Mouse (Mus musculus): Measurements from ENCODE around the gene Spag17. TPM values are rescaled to one million over a fixed set of nuclear protein-coding genes. Genes with fewer than 3 reads are reported as not detected.
"Not testable (repeated sequence)": the region's sequence is repeated elsewhere in the genome, so short reads cannot be mapped to it uniquely, and the experiment has no call there.

Gene Spag17
- 0.22 and 0.25 TPM in 2 replicates for polyA plus RNA-seq (2015; fragmentation: Nextera tagmentation; extraction: Ambion mirVana)

DNA sequence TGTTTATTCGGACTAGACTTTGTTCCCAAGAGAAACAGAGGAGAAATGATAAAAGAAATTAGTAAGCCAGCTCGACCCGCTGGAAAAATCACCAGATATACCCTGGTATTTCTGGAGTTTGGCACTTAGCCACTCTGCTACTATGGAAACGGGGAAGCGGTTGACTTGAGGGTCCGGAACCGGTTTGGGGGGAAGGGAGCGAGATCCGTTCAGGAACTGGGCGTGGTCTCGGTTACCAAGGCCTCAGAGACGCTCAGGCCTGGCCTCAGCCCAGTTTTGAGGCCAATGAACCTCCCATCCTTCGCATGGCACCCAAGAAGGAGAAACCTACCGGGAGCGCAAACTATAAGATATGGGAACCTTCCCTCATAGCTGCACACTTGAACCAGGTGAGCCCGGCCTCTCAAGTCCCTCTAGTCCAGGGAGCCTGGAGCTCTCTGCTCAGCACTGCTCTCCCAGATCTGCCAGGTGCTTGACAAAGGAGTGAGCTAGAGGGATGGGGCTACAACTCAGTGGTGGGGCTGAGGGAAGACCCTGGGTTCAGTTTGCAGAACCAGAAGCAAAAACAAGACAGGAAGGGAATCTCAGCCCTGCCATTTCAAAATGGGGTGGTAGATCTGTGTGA, at the start of gene Spag17:
TSS of gene Spag17 (plus strand) at position 220 of the 625 bp plus-strand sequence.
- H3K4me3 ChIP-seq = no peak within 1 kb of the TSS
- no peaks in the 10 kb centered on the region for H3K9me3 ChIP-seq
- H3K9ac ChIP-seq = no peak within 1 kb of the TSS
- H3K27ac ChIP-seq (replicated peaks) = no peak within 1 kb of the TSS
- H3K36me3 ChIP-seq = no peaks in the 10 kb centered on the region
- no peak for ATAC-seq (ENCODE audit: low read depth)
- H3K4me1 ChIP-seq (replicated peaks) = no peaks in the 10 kb centered on the region
- WGBS = 46% methylated on average over 16 of the region's 16 CpGs
- no peak within 1 kb of the TSS for H3K4me2 ChIP-seq
- H3K27me3 ChIP-seq = no peaks in the 10 kb centered on the region

DNA sequence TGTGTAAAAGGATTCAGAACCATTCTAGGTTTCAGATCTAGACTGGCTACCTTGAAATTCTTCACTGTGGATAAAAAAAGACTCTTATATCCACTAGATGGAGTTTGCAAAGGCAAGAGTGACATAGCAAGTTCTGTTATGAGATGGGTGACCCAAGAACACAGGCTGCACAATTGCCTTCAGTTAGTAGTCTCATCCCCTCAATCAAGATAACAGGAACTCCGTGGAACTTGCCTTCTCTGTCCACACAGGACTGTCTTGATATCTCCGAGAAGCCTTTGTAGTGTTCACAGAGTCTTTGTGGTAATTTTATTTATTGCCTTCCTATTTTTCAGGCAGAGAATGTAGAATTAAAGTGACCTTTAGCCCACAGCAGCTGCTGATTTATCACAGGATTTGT, 42.9 kb upstream of the Spag17 start:
- no peaks in the 10 kb centered on the region for H3K9me3 ChIP-seq
- H3K4me1 ChIP-seq (replicated peaks) = 0 out of 2 replicates have a peak, but pooled peaks cover 3% of the 10 kb centered on the region
- H3K36me3 ChIP-seq = no peaks in the 10 kb centered on the region
- H3K4me2 ChIP-seq = no peak overlapping the region
- ATAC-seq (ENCODE audit: low read depth) = no peak
- H3K27ac ChIP-seq (replicated peaks) = no peak overlapping the region
- H3K4me3 ChIP-seq = no peak overlapping the region
- WGBS = 28% methylated on average over 2 of the region's 2 CpGs
- no peaks in the 10 kb centered on the region for H3K27me3 ChIP-seq
- no peak overlapping the region for H3K9ac ChIP-seq

DNA sequence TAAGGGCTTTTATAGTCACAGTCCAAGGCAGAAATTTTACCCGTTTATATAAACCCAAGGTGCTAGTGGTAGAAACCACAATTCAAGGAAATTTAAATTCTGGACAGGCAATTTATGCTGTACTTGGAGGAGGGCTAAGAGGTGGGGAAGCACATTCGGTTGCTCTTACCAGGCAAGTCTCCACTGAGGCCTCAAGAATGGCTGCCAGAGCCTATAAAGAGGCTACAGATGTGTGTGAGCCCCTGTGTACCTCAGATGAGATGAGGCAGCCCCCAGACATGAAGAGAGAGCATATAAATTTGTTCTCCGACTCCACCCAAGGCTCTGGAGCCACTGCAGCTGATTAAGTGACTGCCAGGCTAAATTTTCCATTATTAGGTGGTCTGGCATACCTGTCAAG, 42.4 kb upstream of the Spag17 start:
- no peak for ATAC-seq (ENCODE audit: low read depth)
- Histone ChIP-seq H3K36me3 (no peaks in the 10 kb centered on the region), H3K9ac (no peak overlapping the region), H3K9me3 (no peaks in the 10 kb centered on the region), H3K4me3 (no peak overlapping the region), H3K4me2 (no peak overlapping the region), H3K4me1 (replicated peaks) (0 out of 2 replicates have a peak, but pooled peaks cover 3% of the 10 kb centered on the region), H3K27me3 (no peaks in the 10 kb centered on the region), H3K27ac (replicated peaks) (no peak overlapping the region)
- WGBS = 66% methylated on average over 3 of the region's 3 CpGs

DNA sequence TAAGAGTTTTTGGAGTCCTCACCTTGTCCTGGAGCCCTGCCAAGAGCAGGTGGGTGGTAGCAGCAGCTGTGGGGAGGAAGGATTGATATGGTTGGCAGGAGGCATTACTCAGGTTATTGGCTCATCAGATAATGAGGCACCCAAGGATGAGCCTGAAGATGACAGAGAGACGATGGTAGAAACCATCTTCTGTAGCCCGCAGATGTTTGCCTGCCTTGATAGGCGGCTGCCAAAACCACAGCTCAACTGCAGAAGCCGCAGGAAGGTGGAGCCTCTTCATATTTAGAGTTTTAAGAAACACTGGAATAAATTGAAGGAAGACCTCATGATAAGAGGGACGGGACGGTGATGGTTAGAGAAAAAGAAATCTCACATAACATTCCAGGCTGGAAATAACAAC, 42.0 kb upstream of the Spag17 start:
- WGBS = 90% methylated on average over 6 of the region's 6 CpGs
- H3K4me2 ChIP-seq = no peak overlapping the region
- ATAC-seq (ENCODE audit: low read depth) = no peak

DNA sequence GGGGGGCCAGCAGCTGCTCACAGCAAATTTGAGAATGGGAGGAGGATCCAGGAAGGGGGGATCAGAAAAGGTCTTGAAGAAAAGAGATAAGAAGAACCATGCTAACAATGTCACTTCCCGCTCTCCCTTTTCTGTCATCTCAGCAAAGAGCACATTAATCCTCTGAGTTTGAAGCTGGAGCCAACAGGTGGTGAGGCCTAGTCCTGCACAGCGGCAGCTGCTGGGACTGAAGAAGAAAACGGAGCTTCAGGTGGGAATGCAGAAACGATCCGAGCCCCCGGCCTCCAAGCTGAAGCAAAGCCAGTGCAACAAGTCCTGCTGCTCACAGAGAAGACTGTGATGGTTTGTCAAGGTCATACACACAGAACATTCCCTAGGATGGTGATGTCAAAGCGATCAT, 34.3 kb upstream of the Spag17 start:
- H3K9ac ChIP-seq = no peak overlapping the region
- H3K27me3 ChIP-seq = no peaks in the 10 kb centered on the region
- WGBS = 84% methylated on average over 7 of the region's 7 CpGs
- no peaks in the 10 kb centered on the region for H3K36me3 ChIP-seq
- no peak overlapping the region for H3K4me2 ChIP-seq
- H3K27ac ChIP-seq (replicated peaks) = no peak overlapping the region
- no peak for ATAC-seq (ENCODE audit: low read depth)
- H3K9me3 ChIP-seq = no peaks in the 10 kb centered on the region
- no peak overlapping the region for H3K4me3 ChIP-seq
- H3K4me1 ChIP-seq (replicated peaks) = no peaks in the 10 kb centered on the region

More for the DNA sequence above, 42.0 kb upstream of the Spag17 start:
- no peaks in the 10 kb centered on the region for H3K9me3 ChIP-seq
- no peaks in the 10 kb centered on the region for H3K27me3 ChIP-seq
- H3K4me3 ChIP-seq = no peak overlapping the region
- 0 out of 2 replicates have a peak, but pooled peaks cover 3% of the 10 kb centered on the region for H3K4me1 ChIP-seq (replicated peaks)
- no peak overlapping the region for H3K27ac ChIP-seq (replicated peaks)
- H3K36me3 ChIP-seq = no peaks in the 10 kb centered on the region
- no peak overlapping the region for H3K9ac ChIP-seq

DNA sequence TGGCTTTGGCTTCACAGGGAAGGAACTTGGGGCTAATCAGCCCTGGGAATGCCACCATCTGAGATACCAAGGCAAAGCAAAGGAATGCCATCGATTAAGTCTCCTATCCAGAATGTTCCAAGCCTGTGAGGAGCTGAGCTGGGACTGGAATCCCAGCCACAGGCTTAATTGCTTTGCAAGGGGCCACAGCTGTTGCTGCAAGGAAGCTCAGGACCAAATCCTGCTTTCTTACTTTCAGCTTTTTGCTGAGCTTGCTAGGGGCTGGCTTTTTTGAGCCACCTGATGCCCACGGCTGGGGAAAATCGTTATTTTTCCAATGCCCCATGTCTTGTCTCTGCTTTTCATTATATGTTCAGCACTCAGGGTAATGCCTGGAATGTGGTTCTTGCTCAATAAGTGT, 30.6 kb upstream of the Spag17 start:
- Histone ChIP-seq H3K36me3 (no peaks in the 10 kb centered on the region), H3K27ac (replicated peaks) (no peak overlapping the region), H3K27me3 (no peaks in the 10 kb centered on the region), H3K9me3 (no peaks in the 10 kb centered on the region), H3K4me1 (replicated peaks) (no peaks in the 10 kb centered on the region), H3K4me3 (no peak overlapping the region), H3K4me2 (no peak overlapping the region), H3K9ac (no peak overlapping the region)
- ATAC-seq (ENCODE audit: low read depth) = no peak
- 79% methylated on average over 3 of the region's 3 CpGs for WGBS

DNA sequence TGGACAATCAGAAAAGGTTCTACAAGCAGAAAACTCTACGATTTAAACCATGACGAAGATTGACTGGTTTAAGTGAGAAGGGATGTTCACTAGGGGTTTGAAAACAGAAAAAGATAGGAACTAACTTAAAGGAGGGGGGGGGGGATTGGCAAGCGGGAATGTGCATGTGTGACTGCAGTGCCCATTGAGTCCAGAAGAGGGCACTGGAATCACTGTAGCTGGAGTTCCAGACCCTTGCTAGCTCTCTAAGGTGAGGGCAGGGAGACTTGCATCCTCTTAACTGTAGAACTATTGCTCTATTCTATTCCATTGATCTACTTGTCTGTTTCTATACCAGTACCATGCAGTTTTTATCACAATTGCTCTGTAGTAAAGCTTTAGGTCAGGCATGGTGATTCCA, 26.3 kb upstream of the Spag17 start:
- no peaks in the 10 kb centered on the region for H3K4me1 ChIP-seq (replicated peaks)
- no peak overlapping the region for H3K4me2 ChIP-seq
- WGBS = 63% methylated on average over 3 of the region's 3 CpGs
- no peak overlapping the region for H3K9ac ChIP-seq
- H3K27me3 ChIP-seq = no peaks in the 10 kb centered on the region
- no peak overlapping the region for H3K4me3 ChIP-seq
- H3K36me3 ChIP-seq = no peaks in the 10 kb centered on the region
- H3K9me3 ChIP-seq = no peaks in the 10 kb centered on the region
- ATAC-seq (ENCODE audit: low read depth) = no peak
- H3K27ac ChIP-seq (replicated peaks) = no peak overlapping the region

DNA sequence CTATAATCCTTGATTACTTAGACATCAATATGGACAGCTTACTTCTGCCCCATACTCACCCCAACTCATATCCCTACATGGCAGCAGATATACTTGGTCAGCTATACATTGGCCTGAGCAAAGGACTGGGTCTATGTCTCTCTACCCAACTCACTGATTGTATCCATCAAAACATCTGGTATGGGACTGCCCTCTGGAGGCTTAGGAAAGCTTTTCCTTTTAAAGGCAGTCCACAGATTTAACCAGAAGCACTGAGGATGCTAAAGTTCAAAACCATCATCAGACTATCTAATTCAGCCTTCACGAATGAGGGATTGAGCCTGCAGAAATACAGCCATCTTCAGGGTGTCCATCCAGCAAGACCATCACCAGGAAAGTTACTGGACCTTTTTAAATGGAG, 20.5 kb upstream of the Spag17 start:
- no peak overlapping the region for H3K27ac ChIP-seq (replicated peaks)
- H3K36me3 ChIP-seq = no peaks in the 10 kb centered on the region
- no peak overlapping the region for H3K4me3 ChIP-seq
- no peak overlapping the region for H3K4me2 ChIP-seq
- H3K27me3 ChIP-seq = no peaks in the 10 kb centered on the region
- no peaks in the 10 kb centered on the region for H3K9me3 ChIP-seq
- 80% methylated on average over 1 of the region's 1 CpGs for WGBS
- no peak overlapping the region for H3K9ac ChIP-seq
- H3K4me1 ChIP-seq (replicated peaks) = no peaks in the 10 kb centered on the region
- no peak for ATAC-seq (ENCODE audit: low read depth)

DNA sequence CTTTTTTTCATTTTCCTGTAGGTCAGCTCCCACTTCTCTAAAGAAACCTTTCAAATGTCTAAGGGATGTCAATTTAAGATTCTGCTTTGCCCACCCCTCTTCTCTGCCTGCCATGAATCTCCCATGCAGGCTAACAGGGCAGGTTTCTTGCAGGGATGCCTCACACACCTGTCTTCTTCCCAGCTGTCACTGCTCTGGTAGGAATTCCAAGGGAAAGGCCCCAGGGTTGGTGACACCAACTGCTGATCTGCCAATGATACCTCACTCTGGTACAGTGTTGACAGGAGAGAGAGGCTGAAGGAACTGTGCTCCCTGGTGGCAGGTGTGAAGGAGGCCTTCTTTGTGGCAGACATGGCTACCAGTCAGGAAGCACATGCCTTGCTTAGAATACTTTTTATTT, 10.1 kb upstream of the Spag17 start:
- no peaks in the 10 kb centered on the region for H3K9me3 ChIP-seq
- H3K36me3 ChIP-seq = no peaks in the 10 kb centered on the region
- no peak overlapping the region for H3K4me3 ChIP-seq
- H3K4me1 ChIP-seq (replicated peaks) = no peaks in the 10 kb centered on the region
- ATAC-seq (ENCODE audit: low read depth) = no peak
- H3K4me2 ChIP-seq = no peak overlapping the region
- no peak overlapping the region for H3K9ac ChIP-seq
- no peak overlapping the region for H3K27ac ChIP-seq (replicated peaks)
- H3K27me3 ChIP-seq = no peaks in the 10 kb centered on the region

DNA sequence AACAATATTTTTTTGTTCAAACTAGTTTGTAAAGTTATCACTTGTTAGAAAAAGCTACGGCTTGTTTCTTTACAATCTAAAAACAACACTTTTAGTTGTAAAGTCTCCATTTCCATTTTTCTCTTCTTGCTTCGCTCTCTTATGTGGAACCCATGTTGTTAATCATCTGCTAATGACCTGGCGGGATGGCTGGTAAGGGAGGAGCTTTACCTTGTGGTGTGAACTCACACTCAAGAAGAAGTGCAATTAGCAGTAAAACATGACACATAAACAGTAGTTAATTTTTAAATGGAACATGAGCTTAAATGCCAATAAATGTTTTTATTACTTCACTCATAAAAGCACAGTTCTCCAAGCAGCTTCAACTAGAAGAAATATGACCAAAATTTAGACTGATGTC, 3.7 kb upstream of the Spag17 start:
- ATAC-seq (ENCODE audit: low read depth) = no peak
- H3K4me3 ChIP-seq = no peak overlapping the region
- H3K9ac ChIP-seq = no peak overlapping the region
- no peak overlapping the region for H3K27ac ChIP-seq (replicated peaks)
- H3K27me3 ChIP-seq = no peaks in the 10 kb centered on the region
- H3K4me2 ChIP-seq = no peak overlapping the region
- 78% methylated on average over 3 of the region's 3 CpGs for WGBS
- no peaks in the 10 kb centered on the region for H3K9me3 ChIP-seq
- H3K36me3 ChIP-seq = no peaks in the 10 kb centered on the region
- H3K4me1 ChIP-seq (replicated peaks) = no peaks in the 10 kb centered on the region

DNA sequence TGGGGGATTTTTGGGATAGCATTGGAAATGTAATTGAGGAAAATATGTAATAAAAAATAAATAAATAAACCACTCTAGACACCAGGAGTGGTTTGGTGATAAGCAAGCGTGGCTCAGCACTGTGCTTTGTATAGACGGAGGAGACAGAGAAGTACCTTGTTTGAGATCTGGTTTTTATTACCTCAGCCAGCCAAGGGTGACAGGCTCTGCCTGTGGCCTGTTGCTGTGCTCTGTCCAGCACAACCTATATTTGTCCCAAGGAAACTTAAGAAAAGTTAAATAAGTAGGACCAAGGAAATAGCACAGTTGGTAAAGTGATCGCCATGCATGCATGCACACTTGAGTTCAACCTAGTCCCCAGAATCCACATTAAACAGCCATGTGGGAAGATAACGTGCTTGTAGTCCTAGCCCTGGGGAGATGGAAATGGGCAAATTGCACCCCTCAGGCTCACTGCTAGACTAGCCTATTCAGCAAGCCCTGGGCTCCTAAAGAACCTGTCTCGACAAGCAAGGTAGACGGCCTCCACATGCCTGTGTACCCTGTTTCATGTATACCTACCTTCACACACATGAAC, 1.1 kb upstream of the Spag17 start:
- WGBS = 91% methylated on average over 6 of the region's 6 CpGs
- no peak for ATAC-seq (ENCODE audit: low read depth)
- no peaks in the 10 kb centered on the region for H3K36me3 ChIP-seq
- no peaks in the 10 kb centered on the region for H3K4me1 ChIP-seq (replicated peaks)
- no peak overlapping the region for H3K4me2 ChIP-seq
- H3K9me3 ChIP-seq = no peaks in the 10 kb centered on the region
- no peak overlapping the region for H3K9ac ChIP-seq
- no peak overlapping the region for H3K4me3 ChIP-seq
- H3K27ac ChIP-seq (replicated peaks) = no peak overlapping the region
- no peaks in the 10 kb centered on the region for H3K27me3 ChIP-seq

DNA sequence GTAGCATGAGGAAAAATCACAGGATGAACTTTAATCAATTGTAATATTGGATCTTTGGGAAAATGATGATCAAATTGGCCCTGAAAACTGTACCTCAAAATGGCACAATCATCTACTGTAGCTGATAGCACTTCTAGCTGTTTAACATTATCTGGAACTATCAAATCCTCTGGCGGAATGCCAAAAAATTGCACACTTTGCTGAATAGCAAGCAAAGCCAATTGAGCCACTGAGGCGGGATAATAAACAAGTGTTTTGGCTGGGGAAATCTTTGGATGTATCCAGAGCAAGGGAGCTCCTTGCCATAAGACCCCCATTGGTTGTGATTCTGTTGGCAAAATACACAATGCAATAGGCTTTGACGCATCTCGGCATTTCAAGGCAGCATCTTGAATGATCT, 9.5 kb downstream of the Spag17 start:
- H3K4me3 ChIP-seq; H3K9ac ChIP-seq; H3K36me3 ChIP-seq; H3K27ac ChIP-seq (replicated peaks); H3K4me2 ChIP-seq; ATAC-seq (ENCODE audit: low read depth); H3K4me1 ChIP-seq (replicated peaks); H3K27me3 ChIP-seq: not testable (repeated sequence)
- 97% methylated on average over 4 of the region's 4 CpGs for WGBS
- peaks cover 22% of the 10 kb centered on the region; the same call in 1 of the 2 replicates for H3K9me3 ChIP-seq

Data from neural tube, embryonic 13.5 days (tissue).